Mouse (Mus musculus): Measurements from ENCODE around the gene Krt15. TPM values are rescaled to one million over a fixed set of nuclear protein-coding genes. Genes with fewer than 3 reads are reported as not detected.

Krt15 gene
- polyA plus RNA-seq, 1 experiment from 2014 or later = 0.25 TPM

GRCm38 (mm10) chr11:100105576-100106122, 30.1 kb downstream of the Krt15 start, which contains the start of gene Krt36:
Krt36 (minus strand) TSS chr11:100105626.
- no peaks in the 10 kb centered on the region for H3K4me1 ChIP-seq (replicated peaks; ENCODE audit: control insufficient read depth, insufficient read depth, low read length)
- H3K36me3 ChIP-seq (ENCODE audit: control insufficient read depth, insufficient read depth, low read length) = no peaks in the 10 kb centered on the region
- H3K9ac ChIP-seq (ENCODE audit: low read depth, low read length) = no peak within 1 kb of the TSS
- H3K4me2 ChIP-seq = no peak within 1 kb of the TSS
- 84% methylated on average over 6 of the region's 6 CpGs for WGBS
- no peak within 1 kb of the TSS for H3K27ac ChIP-seq (ENCODE audit: low read depth, low read length)
- no peak for DNase-seq (ENCODE audit: low spot score)
- H3K27me3 ChIP-seq (replicated peaks; ENCODE audit: control insufficient read depth, insufficient read depth, low read length) = no peaks in the 10 kb centered on the region
- no peak within 1 kb of the TSS for H3K4me3 ChIP-seq (ENCODE audit: low read depth, low read length)
- no peak for ATAC-seq (replicated peaks; ENCODE audit: low FRiP score)
- no peaks in the 10 kb centered on the region for H3K9me3 ChIP-seq (ENCODE audit: control insufficient read depth, low read length)

GRCm38 (mm10) chr11:100102693-100103429, 32.9 kb downstream of the Krt15 start:
- DNase-seq (ENCODE audit: low spot score) (no peak), ATAC-seq (replicated peaks; ENCODE audit: low FRiP score) (no peak)
- 63% methylated on average over 15 of the region's 15 CpGs for WGBS
- no peaks in the 10 kb centered on the region for H3K27me3 ChIP-seq (replicated peaks; ENCODE audit: control insufficient read depth, insufficient read depth, low read length)
- H3K4me2 ChIP-seq = no peak overlapping the region
- H3K4me1 ChIP-seq (replicated peaks; ENCODE audit: control insufficient read depth, insufficient read depth, low read length) = no peaks in the 10 kb centered on the region
- no peak overlapping the region for H3K9ac ChIP-seq (ENCODE audit: low read depth, low read length)
- no peak overlapping the region for H3K4me3 ChIP-seq (ENCODE audit: low read depth, low read length)
- H3K9me3 ChIP-seq (ENCODE audit: control insufficient read depth, low read length) = no peaks in the 10 kb centered on the region
- H3K27ac ChIP-seq (ENCODE audit: low read depth, low read length) = no peak overlapping the region
- H3K36me3 ChIP-seq (ENCODE audit: control insufficient read depth, insufficient read depth, low read length) = no peaks in the 10 kb centered on the region

GRCm38 (mm10) chr11:100100391-100100790, 35.3 kb downstream of the Krt15 start:
- Histone ChIP-seq H3K4me2 (no peak overlapping the region), H3K9ac (ENCODE audit: low read depth, low read length) (no peak overlapping the region), H3K27me3 (replicated peaks; ENCODE audit: control insufficient read depth, insufficient read depth, low read length) (no peaks in the 10 kb centered on the region), H3K4me3 (ENCODE audit: low read depth, low read length) (no peak overlapping the region), H3K9me3 (ENCODE audit: control insufficient read depth, low read length) (no peaks in the 10 kb centered on the region), H3K36me3 (ENCODE audit: control insufficient read depth, insufficient read depth, low read length) (no peaks in the 10 kb centered on the region), H3K27ac (ENCODE audit: low read depth, low read length) (no peak overlapping the region), H3K4me1 (replicated peaks; ENCODE audit: control insufficient read depth, insufficient read depth, low read length) (no peaks in the 10 kb centered on the region)
- WGBS = 73% methylated on average over 4 of the region's 4 CpGs
- ATAC-seq (replicated peaks; ENCODE audit: low FRiP score) = no peak
- no peak for DNase-seq (ENCODE audit: low spot score)

GRCm38 (mm10) chr11:100097819-100098218, 37.9 kb downstream of the Krt15 start:
- Histone ChIP-seq H3K4me2 (no peak overlapping the region), H3K4me1 (replicated peaks; ENCODE audit: control insufficient read depth, insufficient read depth, low read length) (no peaks in the 10 kb centered on the region), H3K27ac (ENCODE audit: low read depth, low read length) (no peak overlapping the region), H3K9ac (ENCODE audit: low read depth, low read length) (no peak overlapping the region), H3K4me3 (ENCODE audit: low read depth, low read length) (no peak overlapping the region), H3K9me3 (ENCODE audit: control insufficient read depth, low read length) (no peaks in the 10 kb centered on the region), H3K27me3 (replicated peaks; ENCODE audit: control insufficient read depth, insufficient read depth, low read length) (no peaks in the 10 kb centered on the region), H3K36me3 (ENCODE audit: control insufficient read depth, insufficient read depth, low read length) (no peaks in the 10 kb centered on the region)
- DNase-seq (ENCODE audit: low spot score) = no peak
- 73% methylated on average over 9 of the region's 9 CpGs for WGBS
- no peak for ATAC-seq (replicated peaks; ENCODE audit: low FRiP score)

- ATAC-seq (replicated peaks; ENCODE audit: low FRiP score) (no peak), DNase-seq (ENCODE audit: low spot score) (no peak)
- Histone ChIP-seq H3K9me3 (ENCODE audit: control insufficient read depth, low read length) (no peaks in the 10 kb centered on the region), H3K4me1 (replicated peaks; ENCODE audit: control insufficient read depth, insufficient read depth, low read length) (no peaks in the 10 kb centered on the region), H3K9ac (ENCODE audit: low read depth, low read length) (no peak within 1 kb of the TSS), H3K27me3 (replicated peaks; ENCODE audit: control insufficient read depth, insufficient read depth, low read length) (no peaks in the 10 kb centered on the region), H3K4me2 (no peak within 1 kb of the TSS), H3K36me3 (ENCODE audit: control insufficient read depth, insufficient read depth, low read length) (no peaks in the 10 kb centered on the region), H3K4me3 (ENCODE audit: low read depth, low read length) (no peak within 1 kb of the TSS), H3K27ac (ENCODE audit: low read depth, low read length) (no peak within 1 kb of the TSS)
- 83% methylated on average over 9 of the region's 9 CpGs for WGBS
These were observed 39.6 kb downstream of the Krt15 start, which contains the start of gene Krt35 for GRCm38 (mm10) chr11:100096141-100096540. Krt35 (minus strand) TSS chr11:100096241.

- Histone ChIP-seq H3K9ac (ENCODE audit: low read depth, low read length) (no peak overlapping the region), H3K9me3 (ENCODE audit: control insufficient read depth, low read length) (no peaks in the 10 kb centered on the region), H3K27me3 (replicated peaks; ENCODE audit: control insufficient read depth, insufficient read depth, low read length) (no peaks in the 10 kb centered on the region), H3K27ac (ENCODE audit: low read depth, low read length) (no peak overlapping the region), H3K4me1 (replicated peaks; ENCODE audit: control insufficient read depth, insufficient read depth, low read length) (no peaks in the 10 kb centered on the region), H3K4me3 (ENCODE audit: low read depth, low read length) (no peak overlapping the region), H3K36me3 (ENCODE audit: control insufficient read depth, insufficient read depth, low read length) (no peaks in the 10 kb centered on the region), H3K4me2 (no peak overlapping the region)
- ATAC-seq (replicated peaks; ENCODE audit: low FRiP score) = no peak
- no peak for DNase-seq (ENCODE audit: low spot score)
- 66% methylated on average over 7 of the region's 7 CpGs for WGBS
These were observed 47.2 kb downstream of the Krt15 start for GRCm38 (mm10) chr11:100088378-100089025.

- no peak for DNase-seq (ENCODE audit: low spot score)
- H3K36me3 ChIP-seq (ENCODE audit: control insufficient read depth, insufficient read depth, low read length) = no peaks in the 10 kb centered on the region
- H3K4me3 ChIP-seq (ENCODE audit: low read depth, low read length) = no peak within 1 kb of the TSS
- H3K27me3 ChIP-seq (replicated peaks; ENCODE audit: control insufficient read depth, insufficient read depth, low read length) = no peaks in the 10 kb centered on the region
- no peak within 1 kb of the TSS for H3K4me2 ChIP-seq
- no peak within 1 kb of the TSS for H3K9ac ChIP-seq (ENCODE audit: low read depth, low read length)
- WGBS = 88% methylated on average over 10 of the region's 10 CpGs
- H3K4me1 ChIP-seq (replicated peaks; ENCODE audit: control insufficient read depth, insufficient read depth, low read length) = no peaks in the 10 kb centered on the region
- no peaks in the 10 kb centered on the region for H3K9me3 ChIP-seq (ENCODE audit: control insufficient read depth, low read length)
- no peak within 1 kb of the TSS for H3K27ac ChIP-seq (ENCODE audit: low read depth, low read length)
- ATAC-seq (replicated peaks; ENCODE audit: low FRiP score) = no peak
These were observed 47.9 kb downstream of the Krt15 start, which contains the start of gene Krt32 for GRCm38 (mm10) chr11:100087861-100088260. Krt32 (minus strand) TSS chr11:100088226.

Data from liver, embryonic 11.5 days (tissue).